Mouse (Mus musculus) bone marrow, adult 2 months (tissue): ENCODE measurements at regions not wholly inside any gene's neighbourhood (a gene's known extent, or its start where the extent isn't known, plus 50 kb on each side); places are given as distances from the start of the nearest gene placed in this dataset.

Source experiments
- CTCF ChIP-seq: fragments of 200-500 bp; IDR thresholded peaks from 2 replicates; pipeline ENCODE4 v1.5.1; 2011; ENCODE audit warnings: low read length, control low read depth; ENCODE audit not compliant: control insufficient read depth, insufficient read depth
- POLR2A ChIP-seq: fragments of 200-500 bp; IDR thresholded peaks from 2 replicates; pipeline ENCODE4 v1.6.1; 2011; ENCODE audit warnings: low read depth, mild to moderate bottlenecking, control low read depth, low read length, borderline replicate concordance; ENCODE audit not compliant: control insufficient read depth

DNA sequence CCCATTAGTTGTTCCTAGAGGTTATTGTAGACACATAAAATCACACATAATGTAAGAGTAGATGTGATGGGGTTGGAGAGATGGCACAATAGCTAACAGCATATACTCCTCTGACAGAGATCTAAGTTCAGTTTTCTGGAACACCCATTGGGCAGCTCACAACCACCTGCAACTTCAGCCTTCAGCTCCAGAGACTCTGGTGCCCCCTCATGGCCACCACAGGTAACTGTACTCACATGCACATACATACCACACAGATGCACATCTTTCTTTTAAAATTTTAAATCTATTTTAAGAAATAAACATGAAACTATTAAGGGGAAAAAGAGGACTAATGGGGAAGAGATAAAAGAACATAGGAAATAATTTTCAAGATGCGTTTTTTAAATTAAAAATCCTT lies 117.3 kb upstream of the Nckap5 start:
- no peak for TF ChIP-seq CTCF
- TF ChIP-seq POLR2A = no peak
